Mouse (Mus musculus): Measurements from ENCODE around the gene Pi4kb.
"Not testable (repeated sequence)": the region's sequence is repeated elsewhere in the genome, so short reads cannot be mapped to it uniquely, and the experiment has no call there.

Gene Pi4kb

DNA sequence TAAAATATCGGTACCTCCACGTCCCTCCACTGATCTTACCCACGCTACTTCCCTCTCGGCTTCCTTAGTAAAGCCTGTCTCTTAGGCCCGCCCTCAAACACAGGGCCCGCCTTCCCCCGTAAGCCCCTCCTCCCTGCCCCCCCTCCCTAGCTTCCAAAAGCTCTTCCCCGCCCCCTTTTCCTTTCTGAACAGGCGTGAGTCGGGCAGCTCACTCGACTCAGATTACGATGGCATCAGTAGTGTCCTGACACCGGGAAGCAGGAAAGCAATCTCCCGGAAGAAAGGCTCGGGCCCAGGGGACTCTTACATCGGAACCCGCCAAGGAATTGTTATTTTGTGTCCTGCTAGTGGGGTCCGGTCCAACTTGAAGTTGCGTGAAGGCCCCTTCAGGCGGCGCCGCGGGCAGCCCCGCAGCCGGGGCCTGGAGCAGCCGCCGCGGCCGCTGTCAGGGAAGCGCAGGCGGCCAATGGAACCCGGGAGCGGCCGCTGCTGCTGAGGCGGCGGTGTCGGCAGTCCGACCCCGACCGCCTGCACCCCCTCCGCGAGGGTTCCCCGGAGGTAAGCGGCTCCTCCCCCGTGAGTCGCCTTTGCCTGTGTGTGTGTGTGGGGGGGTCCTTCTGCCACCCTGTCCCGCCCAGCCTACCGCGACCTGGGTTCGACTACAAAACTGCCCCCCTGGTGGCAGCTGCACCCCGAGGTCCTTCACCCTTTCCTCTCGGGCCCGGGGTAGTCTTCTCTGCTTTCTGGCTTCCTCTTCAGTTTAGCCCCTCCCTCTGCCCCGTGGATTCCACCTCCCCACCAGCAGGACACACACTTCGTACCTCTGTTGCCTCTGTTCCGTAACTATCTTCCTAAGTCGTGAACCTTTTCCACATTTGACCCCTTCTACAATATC lies at the start of gene Pi4kb:
Gene Pi4kb, plus strand, starts transcription at position 204 of the 895 bp plus-strand sequence.
- DNase-seq (ENCODE audit: low read depth, low spot score) = peak; percentile 80

DNA sequence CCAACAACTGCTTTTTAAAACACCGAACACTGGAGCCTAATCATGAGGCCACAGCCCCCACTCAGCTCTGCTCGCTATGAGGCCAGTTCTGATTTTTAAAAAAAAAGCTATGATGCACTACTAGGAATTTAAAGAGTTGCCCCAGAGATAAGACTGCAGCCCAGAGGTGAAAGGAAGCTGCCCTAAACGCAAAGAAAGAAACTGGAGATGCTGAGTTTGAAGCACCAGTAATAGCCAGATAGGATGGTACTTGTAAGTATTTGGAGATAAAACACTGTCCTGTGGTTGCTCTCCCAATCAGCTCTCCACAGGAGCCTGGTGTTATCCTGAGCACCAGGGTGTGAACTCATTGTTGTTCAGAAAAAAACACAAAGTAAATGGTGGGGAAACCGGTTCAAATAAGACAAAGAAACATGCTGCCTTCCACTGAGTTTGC lies 48.2 kb upstream of the Pi4kb start:
- DNase-seq (ENCODE audit: low read depth, low spot score) = not testable (repeated sequence)

GRCm38 (mm10) chr3:94928979-94929378 lies 45.6 kb upstream of the Pi4kb start:
- DNase-seq (ENCODE audit: low read depth, low spot score) = not testable (repeated sequence)

DNA sequence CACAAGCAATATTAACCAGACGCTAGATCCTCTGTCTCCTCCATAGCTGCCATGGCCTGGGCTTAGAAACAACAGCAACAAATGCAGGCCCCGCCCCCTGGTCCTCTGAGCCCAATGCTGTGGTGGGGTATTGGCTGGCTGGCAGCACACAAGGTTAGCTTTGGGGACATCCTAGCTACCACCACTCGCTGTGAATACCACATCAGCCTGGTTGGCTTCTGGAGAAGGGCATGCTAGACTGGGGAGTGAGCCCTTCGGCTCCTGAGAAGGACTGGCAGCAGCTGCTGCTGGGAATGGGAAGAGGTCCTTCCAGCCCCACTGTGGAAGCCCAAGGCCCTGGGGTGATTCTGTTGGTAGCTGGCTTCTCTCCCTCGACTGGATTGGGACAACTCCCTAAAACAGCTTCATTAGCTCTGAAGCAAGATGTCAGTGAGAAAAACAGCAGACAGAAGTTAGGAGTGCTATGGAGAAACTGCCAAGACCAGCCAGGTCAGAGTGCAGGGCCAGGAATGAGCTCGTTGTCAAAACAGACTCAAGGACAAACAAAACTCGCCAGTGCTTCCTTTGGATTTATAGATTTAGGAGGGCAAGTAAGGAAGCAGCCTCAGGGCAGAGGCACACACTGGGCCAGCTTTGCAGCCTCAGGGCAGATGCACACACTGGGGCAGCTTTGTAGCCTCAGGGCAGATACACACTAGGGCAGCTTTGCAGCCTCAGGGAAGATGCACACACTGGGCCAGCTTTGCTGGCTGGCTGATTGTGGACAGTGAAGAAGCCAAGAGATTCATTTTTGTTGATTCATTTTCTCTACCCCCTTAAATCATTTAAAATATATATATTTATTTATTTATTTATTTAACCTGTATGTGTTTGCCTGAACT lies 43.9 kb upstream of the Pi4kb start:
- DNase-seq (ENCODE audit: low read depth, low spot score) = not testable (repeated sequence)

GRCm38 (mm10) chr3:94931427-94932082 lies 43.0 kb upstream of the Pi4kb start:
- DNase-seq (ENCODE audit: low read depth, low spot score) = not testable (repeated sequence)

- DNase-seq (ENCODE audit: low read depth, low spot score) = not testable (repeated sequence)
Observed at GRCm38 (mm10) chr3:94932279-94932678, 42.3 kb upstream of the Pi4kb start.

GRCm38 (mm10) chr3:94932809-94933564 lies 41.5 kb upstream of the Pi4kb start, which contains the start of gene Selenbp1:
Selenbp1 (plus strand) TSS chr3:94933056.
- no peak for DNase-seq (ENCODE audit: low read depth, low spot score)

GRCm38 (mm10) chr3:94933604-94934003 lies 40.9 kb upstream of the Pi4kb start:
- not testable (repeated sequence) for DNase-seq (ENCODE audit: low read depth, low spot score)

GRCm38 (mm10) chr3:94934564-94934963 lies 40.0 kb upstream of the Pi4kb start:
- not testable (repeated sequence) for DNase-seq (ENCODE audit: low read depth, low spot score)

- not testable (repeated sequence) for DNase-seq (ENCODE audit: low read depth, low spot score)
Observed at GRCm38 (mm10) chr3:94935332-94935731, 39.2 kb upstream of the Pi4kb start.

- not testable (repeated sequence) for DNase-seq (ENCODE audit: low read depth, low spot score)
Observed at GRCm38 (mm10) chr3:94936147-94936546, 38.4 kb upstream of the Pi4kb start.

- not testable (repeated sequence) for DNase-seq (ENCODE audit: low read depth, low spot score)
Observed at GRCm38 (mm10) chr3:94937194-94937593, 37.3 kb upstream of the Pi4kb start.

DNA sequence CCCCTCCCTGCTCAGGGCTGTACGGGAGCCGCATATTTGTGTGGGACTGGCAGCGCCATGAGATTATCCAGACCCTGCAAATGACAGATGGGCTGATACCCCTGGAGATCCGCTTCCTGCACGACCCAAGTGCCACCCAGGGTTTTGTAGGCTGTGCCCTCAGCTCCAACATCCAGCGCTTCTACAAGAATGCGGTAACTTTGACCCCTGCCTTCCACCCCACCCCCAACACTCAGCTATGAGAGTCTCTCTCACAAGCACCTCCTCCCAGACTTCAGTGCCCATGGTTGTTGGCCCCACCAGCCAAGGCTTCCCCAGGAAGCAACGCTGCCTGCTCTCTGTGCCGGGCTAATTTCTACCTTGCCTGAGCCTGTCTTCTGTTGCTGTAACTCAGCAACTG lies 34.5 kb upstream of the Pi4kb start:
- DNase-seq (ENCODE audit: low read depth, low spot score) = not testable (repeated sequence)

- DNase-seq (ENCODE audit: low read depth, low spot score) = not testable (repeated sequence)
Observed at GRCm38 (mm10) chr3:94942211-94942967, 32.1 kb upstream of the Pi4kb start.

GRCm38 (mm10) chr3:94943706-94944105 lies 30.8 kb upstream of the Pi4kb start:
- not testable (repeated sequence) for DNase-seq (ENCODE audit: low read depth, low spot score)

- DNase-seq (ENCODE audit: low read depth, low spot score) = no peak
Observed at GRCm38 (mm10) chr3:94948066-94948614, 26.4 kb upstream of the Pi4kb start.

- no peak for DNase-seq (ENCODE audit: low read depth, low spot score)
Observed at GRCm38 (mm10) chr3:94949645-94950044, 24.9 kb upstream of the Pi4kb start.

GRCm38 (mm10) chr3:94952806-94953205 lies 21.7 kb upstream of the Pi4kb start:
- no peak for DNase-seq (ENCODE audit: low read depth, low spot score)

DNA sequence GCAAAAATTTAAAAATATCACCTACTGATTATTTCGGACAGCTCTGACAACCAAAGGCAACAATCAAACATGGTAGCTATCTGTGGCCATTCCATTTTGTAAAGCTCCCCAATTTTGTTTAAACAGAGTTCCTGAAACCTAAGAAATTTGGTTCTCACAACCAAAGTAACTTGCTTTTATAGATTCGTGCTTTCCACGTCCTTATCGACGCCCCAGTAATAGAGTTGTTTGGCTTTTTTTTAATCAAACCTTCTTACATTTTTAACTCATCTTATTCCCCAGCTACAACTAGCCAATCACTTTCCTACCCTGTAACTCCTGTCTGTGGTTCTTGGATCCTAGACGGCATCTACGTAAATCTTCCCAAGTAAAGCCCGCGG lies 21.2 kb upstream of the Pi4kb start:
- no peak for DNase-seq (ENCODE audit: low read depth, low spot score)

Data from WW6 (cell line).